Comparison of ENCODE assay signal across 14 mouse cellular contexts in the genomic region with DNA sequence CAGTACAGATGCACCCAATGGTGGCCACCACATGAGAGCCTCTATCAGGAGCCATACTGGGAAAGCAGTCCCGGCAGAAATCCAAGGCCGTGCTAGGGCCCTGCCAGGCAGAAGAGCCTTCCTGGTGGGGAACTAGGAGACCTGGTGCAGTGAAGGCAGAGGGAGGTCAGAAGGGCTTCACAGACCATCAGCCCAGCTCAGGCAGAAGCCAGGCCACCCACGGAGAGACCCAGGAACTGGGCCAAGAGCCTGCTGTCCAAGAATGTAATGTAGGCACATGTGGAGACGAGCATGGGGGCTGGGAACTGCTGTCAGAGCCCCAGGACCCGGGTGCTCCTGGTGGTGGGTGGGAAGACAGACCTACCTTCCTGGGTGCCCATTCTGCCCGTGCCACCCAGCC. TPM values are rescaled to one million over a fixed set of nuclear protein-coding genes. Genes with fewer than 3 reads are reported as not detected.
DNase-seq lines count a peak whose midpoint lies in the region; ATAC-seq lines count a peak whose summit lies in the region.
"Had no signal": no experiment of that assay in that cellular context is flagged by ENCODE, and none has a peak within 500 bp of the region (broad histone marks: within the 10 kb centered on the region; RNA-seq: fewer than 3 reads in every experiment).

No protein-coding gene starts in this region.

- DNase-seq in kidney, adult 11 months = peak; percentile 43
- peak; percentile 49 for DNase-seq in Muller cell, postnatal 12 days (ENCODE audit: inconsistent ontology term)
- DNase-seq in gastrocnemius, postnatal 4 days (ENCODE audit: low spot score in 2 of 2) = peak; percentile 33 to 67
- DNase-seq in kidney, postnatal 14 days = peak; percentile 56
- no peak for DNase-seq in embryo, embryonic 10.5 days (ENCODE audit: low spot score)
- no peak for DNase-seq in embryo, embryonic 9.5 days (ENCODE audit: extremely low spot score)

- H3K27ac ChIP-seq in kidney, embryonic 14.5 days (ENCODE audit: low read depth, low read length) = no peak overlapping the region
- H3K27ac ChIP-seq: heart, embryonic 13.5 days; limb, embryonic 10.5 days; macrophage had no signal

- WGBS in kidney, embryonic 14.5 days = 52% methylated on average over 6 of the region's 6 CpGs

- H3K4me2 ChIP-seq in kidney, embryonic 14.5 days (replicated peaks; ENCODE audit: low read depth, low read length) = no peak overlapping the region

- no peaks in the 10 kb centered on the region for H3K9me3 ChIP-seq in kidney, embryonic 14.5 days (ENCODE audit: control insufficient read depth, low read length)
- H3K9me3 ChIP-seq: heart, embryonic 13.5 days; limb, embryonic 10.5 days had no signal

- H3K9ac ChIP-seq in kidney, embryonic 14.5 days (ENCODE audit: low read depth, low read length) = no peak overlapping the region

- no peak for ATAC-seq in kidney, embryonic 14.5 days (ENCODE audit: low FRiP score, low TSS enrichment)
- no peak for ATAC-seq in megakaryocyte, adult 5-6 weeks (ENCODE audit: poor library complexity, severe bottlenecking)

- no peaks in the 10 kb centered on the region for H3K27me3 ChIP-seq in kidney, embryonic 14.5 days (ENCODE audit: control insufficient read depth, insufficient read depth, low read length)
- H3K27me3 ChIP-seq: heart, embryonic 13.5 days had no signal

- H3K36me3 ChIP-seq in kidney, embryonic 14.5 days (ENCODE audit: control insufficient read depth, insufficient read depth, low read length) = no peaks in the 10 kb centered on the region
- H3K36me3 ChIP-seq: heart, embryonic 13.5 days; limb, embryonic 10.5 days had no signal

- H3K4me1 ChIP-seq in kidney, embryonic 14.5 days (ENCODE audit: control insufficient read depth, insufficient read depth, low read length) = peaks cover 32% of the 10 kb centered on the region

- no peak overlapping the region for H3K4me3 ChIP-seq in kidney, embryonic 14.5 days (ENCODE audit: low read length)
- H3K4me3 ChIP-seq: heart, embryonic 13.5 days; limb, embryonic 10.5 days; myocyte had no signal

RNA-seq across cellular contexts. Expression of gene Wfdc1, which starts 0.9 kb away (rescaled TPM):
- polyA plus RNA-seq in kidney, embryonic 14.5 days (2014; fragmentation: Nextera tagmentation; extraction: Ambion mirVana) = 1.8 and 1.9 TPM in 2 replicates
- 10 to 100 TPM; 56.9 to 59.7 TPM for total RNA-seq in gastrocnemius, postnatal 4 days (2021)
- not detected in 2 replicates for total RNA-seq in megakaryocyte, adult 5-6 weeks (2015)
- total RNA-seq in megakaryocyte, adult 5-6 weeks (2017) = not detected in 2 replicates
- total RNA-seq: CH12.LX had no signal
- polyA plus RNA-seq: macrophage had no signal

RNA-seq across cellular contexts. Expression of gene Kcng4, which starts 29.8 kb away (rescaled TPM):
- polyA plus RNA-seq in kidney, embryonic 14.5 days (2014; fragmentation: Nextera tagmentation; extraction: Ambion mirVana) = 0.22 TPM in 1 of 2 replicates, not detected in the other
- under 1 TPM; 0.17 to 0.29 TPM for total RNA-seq in gastrocnemius, postnatal 4 days (2021)
- total RNA-seq in megakaryocyte, adult 5-6 weeks (2015) = not detected in 2 replicates
- not detected in 2 replicates for total RNA-seq in megakaryocyte, adult 5-6 weeks (2017)
- total RNA-seq: CH12.LX had no signal
- polyA plus RNA-seq: heart, embryonic 13.5 days; limb, embryonic 10.5 days; macrophage; myocyte had no signal

RNA-seq across cellular contexts. Expression of gene Atp2c2, which starts 34.5 kb away (rescaled TPM):
- 0.97 and 1.2 TPM in 2 replicates for polyA plus RNA-seq in kidney, embryonic 14.5 days (2014; fragmentation: Nextera tagmentation; extraction: Ambion mirVana)
- total RNA-seq in gastrocnemius, postnatal 4 days (2021) = not detected
- total RNA-seq in megakaryocyte, adult 5-6 weeks (2015) = not detected in 2 replicates
- total RNA-seq in megakaryocyte, adult 5-6 weeks (2017) = not detected in 2 replicates
- total RNA-seq: CH12.LX had no signal
- polyA plus RNA-seq: macrophage had no signal

RNA-seq across cellular contexts. Expression of gene Adad2, which starts 52.7 kb away (rescaled TPM):
- 0.29 TPM in 1 of 2 replicates, not detected in the other for polyA plus RNA-seq in kidney, embryonic 14.5 days (2014; fragmentation: Nextera tagmentation; extraction: Ambion mirVana)
- total RNA-seq in gastrocnemius, postnatal 4 days (2021) = not detected
- total RNA-seq in megakaryocyte, adult 5-6 weeks (2015) = not detected in 2 replicates
- not detected in 2 replicates for total RNA-seq in megakaryocyte, adult 5-6 weeks (2017)
- total RNA-seq: CH12.LX had no signal
- polyA plus RNA-seq: heart, embryonic 13.5 days; limb, embryonic 10.5 days; macrophage; myocyte; urinary bladder, adult 2 months had no signal

Comparison
In these comparisons a context has a peak if more than half of its experiments do, and no peak if none do; other contexts are left out.
1. DNase-seq: peak in kidney, adult 11 months (single experiment), Muller cell, postnatal 12 days (single experiment), gastrocnemius, postnatal 4 days (2 of 2) and kidney, postnatal 14 days (single experiment); none in embryo, embryonic 10.5 days (single experiment) and embryo, embryonic 9.5 days (single experiment).
2. RNA of gene Wfdc1, which starts 0.9 kb away (total RNA-seq): 56.9 to 59.7 TPM in gastrocnemius, postnatal 4 days; not detected in megakaryocyte, adult 5-6 weeks; every median in the first group is over 10 times any median in the second.